Mouse (Mus musculus) brain, embryonic 14.5 days (tissue): ENCODE results near the gene Itm2b.

ENCODE experiments used
- CTCF ChIP-seq: fragments of 200-500 bp; IDR thresholded peaks from 2 replicates; pipeline ENCODE4 v1.5.1; 2012; ENCODE audit warnings: inconsistent platforms, mild to moderate bottlenecking, moderate library complexity, borderline replicate concordance; ENCODE audit not compliant: insufficient read depth, insufficient read length; ENCODE audit errors: extremely low read depth
- POLR2A ChIP-seq: fragments of 200-500 bp; IDR thresholded peaks from 2 replicates; pipeline ENCODE4 v1.6.1; 2012; ENCODE audit warnings: mild to moderate bottlenecking, inconsistent platforms, borderline replicate concordance; ENCODE audit not compliant: poor library complexity, insufficient read depth, insufficient read length, severe bottlenecking; ENCODE audit errors: extremely low read depth

GRCm38 (mm10) chr14:73385720-73386374, 758 bp upstream of the Itm2b start:
- TF ChIP-seq CTCF (no peak), POLR2A (no peak)
